Mouse (Mus musculus): Measurements from ENCODE around the gene Olfr463. TPM values are rescaled to one million over a fixed set of nuclear protein-coding genes. Genes with fewer than 3 reads are reported as not detected.

Gene Olfr463
- polyA plus RNA-seq (2012; rRNA removed), result not detected in 2 replicates

DNA sequence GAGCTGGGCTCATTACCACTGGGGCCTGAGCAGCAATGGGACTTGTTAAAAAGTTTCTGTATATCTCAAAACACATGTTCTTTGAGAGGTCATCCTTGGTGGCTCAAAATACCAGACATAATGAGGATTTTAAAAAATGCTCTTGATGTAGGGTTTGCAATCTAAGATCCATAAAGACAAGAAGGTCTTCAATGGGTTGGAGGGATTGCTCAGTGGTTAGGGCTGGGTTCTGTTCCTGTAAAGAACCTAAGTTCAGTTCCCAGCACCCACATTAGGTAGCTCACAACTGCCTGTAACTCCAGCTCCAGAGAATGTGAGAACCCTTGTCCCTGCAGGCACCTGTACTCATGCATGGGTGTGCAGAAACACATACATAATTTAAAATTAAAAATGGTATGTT lies at the start of gene Olfr463:
TSS of gene Olfr463 (minus strand) at position 101 of the 400 bp plus-strand sequence.

DNA sequence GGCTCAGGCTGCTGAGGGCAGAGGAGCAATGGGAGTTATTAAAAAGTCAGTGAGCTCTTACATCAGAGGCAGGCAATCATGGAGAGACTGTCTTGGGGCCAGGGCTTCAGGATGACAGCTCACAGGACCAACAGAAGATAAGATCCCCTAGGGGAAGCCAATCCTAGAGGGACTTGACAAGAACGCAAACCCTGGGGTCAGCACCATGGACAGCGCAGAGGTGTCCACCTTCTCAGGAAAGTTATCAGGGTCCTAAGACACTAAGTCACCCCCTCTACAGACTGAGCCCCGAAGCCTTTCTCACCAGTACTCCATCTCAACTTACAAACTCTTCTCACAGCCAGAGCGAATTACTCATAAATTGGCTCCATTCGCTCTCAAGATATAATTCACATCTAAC lies 23.8 kb upstream of the Olfr463 start, which contains the start of gene Olfr464:
TSS of gene Olfr464 (minus strand) at position 2 of the 400 bp plus-strand sequence.

DNA sequence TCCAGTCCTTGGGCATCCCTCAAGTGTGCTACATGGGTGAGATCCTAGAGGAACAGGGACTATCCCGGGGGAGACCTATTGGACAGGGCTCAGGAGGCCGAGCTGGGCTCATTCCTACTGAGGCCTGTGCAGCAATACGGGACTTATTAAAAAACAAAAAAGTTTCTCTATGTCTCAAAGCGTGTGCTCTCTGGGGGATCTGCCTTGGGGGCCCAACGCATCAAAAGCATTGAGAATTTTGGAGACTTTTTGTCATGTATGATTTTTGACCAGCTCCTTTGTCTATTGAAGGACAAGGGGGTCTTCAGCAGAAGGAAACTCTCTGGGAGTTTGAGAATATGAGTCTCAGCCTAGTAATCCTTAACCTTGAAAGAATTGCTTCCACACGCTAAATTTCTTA lies 5.0 kb downstream of the Olfr463 start, which contains the start of gene Olfr462:
TSS of gene Olfr462 (minus strand) at position 101 of the 400 bp plus-strand sequence.

DNA sequence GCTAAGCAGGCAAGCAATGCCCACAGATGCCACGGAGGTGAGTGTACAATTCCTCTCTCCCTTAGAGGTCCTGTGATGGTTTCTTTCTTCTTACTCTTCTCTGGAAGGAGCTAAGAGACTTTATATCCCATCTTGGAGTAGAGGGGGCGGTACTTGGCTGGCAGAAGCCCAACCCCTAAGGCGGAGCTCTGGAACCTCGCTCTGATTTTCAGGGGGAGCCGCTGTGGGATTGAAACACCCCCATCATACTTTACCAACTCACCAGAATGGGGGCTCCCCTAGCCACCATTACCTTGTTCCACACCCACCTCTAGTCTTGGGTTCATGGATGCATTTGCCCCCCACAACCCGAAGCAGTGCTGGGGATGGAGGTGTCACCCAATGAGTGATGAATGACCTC lies 21.8 kb downstream of the Olfr463 start, which contains the start of gene Epx:
TSS of gene Epx (minus strand) at position 101 of the 400 bp plus-strand sequence.

DNA sequence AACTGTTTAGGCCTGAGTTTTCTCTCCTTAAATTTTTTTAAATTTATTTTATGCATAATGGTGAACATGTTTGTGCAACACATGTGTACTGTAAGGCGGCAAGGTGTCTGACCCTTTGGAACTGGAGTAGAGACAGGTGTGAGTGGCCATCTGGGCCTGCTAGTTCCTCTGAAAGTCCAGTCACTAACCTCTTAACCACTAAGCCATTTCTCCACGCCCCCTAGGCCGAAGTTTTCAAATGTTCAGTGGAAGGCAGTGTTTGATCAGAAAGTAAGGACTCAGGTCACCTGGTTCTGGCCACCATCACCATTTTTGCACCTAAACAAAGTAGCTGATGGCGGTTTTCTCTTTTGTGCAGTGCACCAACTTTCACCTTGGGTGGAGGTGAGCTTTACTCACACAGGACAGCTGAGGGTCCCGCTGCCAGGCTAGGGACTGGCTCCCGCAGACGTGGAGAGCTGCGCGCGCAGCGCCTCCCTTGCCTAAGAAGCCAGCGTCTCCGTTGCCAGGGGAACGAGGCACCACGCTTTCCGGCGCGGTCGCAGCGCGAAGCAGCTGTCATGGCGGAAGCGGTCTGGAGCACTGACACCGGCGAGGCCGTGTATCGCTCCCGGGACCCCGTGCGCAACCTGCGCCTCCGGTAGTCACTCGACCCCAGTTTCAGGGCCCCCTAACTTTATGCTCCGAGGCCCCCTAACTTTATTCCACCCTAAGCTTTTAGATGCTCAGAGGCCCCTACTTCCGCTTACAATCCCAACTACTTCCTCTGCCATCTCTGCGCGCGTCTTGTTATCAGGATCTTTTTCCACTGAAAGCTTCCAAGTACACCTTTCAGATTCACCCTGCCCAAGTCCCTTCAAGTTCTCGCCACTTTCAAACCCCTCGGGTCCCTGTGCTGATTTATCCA lies 44.2 kb downstream of the Olfr463 start, which contains the start of gene Mks1:
TSS of gene Mks1 (plus strand) at position 526 of the 907 bp plus-strand sequence.

Other genes starting within 250 kb of the Olfr463 start
- 1.8 and 3.5 TPM in 2 replicates for gene Rnf43, start 234.7 kb downstream of the Olfr463 start, polyA plus RNA-seq (2012; rRNA removed)
- 113 and 163 TPM in 2 replicates for gene Supt4a, start 159.8 kb downstream of the Olfr463 start, polyA plus RNA-seq (2012; rRNA removed)
- 27.5 and 56.0 TPM in 2 replicates for gene Tspoap1, start 136.8 kb downstream of the Olfr463 start, polyA plus RNA-seq (2012; rRNA removed)
- gene Mpo, start 103.8 kb downstream of the Olfr463 start, polyA plus RNA-seq (2012; rRNA removed), result 4.9 and 5.0 TPM in 2 replicates
- 0.26 and 0.28 TPM in 2 replicates for gene Lpo, start 69.1 kb downstream of the Olfr463 start, polyA plus RNA-seq (2012; rRNA removed)
- 24.2 and 24.6 TPM in 2 replicates for gene Mks1, start 44.2 kb downstream of the Olfr463 start, polyA plus RNA-seq (2012; rRNA removed)
- gene Epx, start 21.9 kb downstream of the Olfr463 start, polyA plus RNA-seq (2012; rRNA removed), result 0.35 and 0.50 TPM in 2 replicates
- gene Olfr462, start 5.1 kb downstream of the Olfr463 start, polyA plus RNA-seq (2012; rRNA removed), result not detected in 2 replicates
- 0.02 TPM in 1 of 2 replicates, not detected in the other for gene Olfr464, start 23.6 kb upstream of the Olfr463 start, polyA plus RNA-seq (2012; rRNA removed)
- 143 and 238 TPM in 2 replicates for gene Dynll2, start 90.1 kb upstream of the Olfr463 start, polyA plus RNA-seq (2012; rRNA removed)
- 701 and 860 TPM in 2 replicates for gene Srsf1, start 150.0 kb upstream of the Olfr463 start, polyA plus RNA-seq (2012; rRNA removed)
- 34.1 and 59.4 TPM in 2 replicates for gene Vezf1, start 170.9 kb upstream of the Olfr463 start, polyA plus RNA-seq (2012; rRNA removed)
- 37.6 and 46.6 TPM in 2 replicates for gene Cuedc1, start 200.7 kb upstream of the Olfr463 start, polyA plus RNA-seq (2012; rRNA removed)